Mouse (Mus musculus) bone marrow, adult 2 months (tissue): ENCODE results near the gene Ubash3b. TPM values are rescaled to one million over a fixed set of nuclear protein-coding genes. Genes with fewer than 3 reads are reported as not detected.

Experiments used
- H3K27ac ChIP-seq: fragments of 200-500 bp; 2 replicates; pipeline ENCODE4 v1.5.1; 2012; ENCODE audit warnings: low read depth, mild to moderate bottlenecking, control low read depth, inconsistent platforms, low read length; ENCODE audit not compliant: control insufficient read depth, poor library complexity, insufficient read depth
- H3K4me1 ChIP-seq: fragments of 200-500 bp; 2 replicates; pipeline ENCODE4 v1.6.1; 2011; ENCODE audit warnings: low read length; ENCODE audit not compliant: control insufficient read depth, insufficient read depth
- H3K4me3 ChIP-seq: fragments of 200-500 bp; replicated peaks from 2 replicates; pipeline ENCODE3; 2011; ENCODE audit warnings: mild to moderate bottlenecking, low read depth, low read length, control low read depth; ENCODE audit not compliant: control insufficient read depth
- CTCF ChIP-seq: fragments of 200-500 bp; IDR thresholded peaks from 2 replicates; pipeline ENCODE4 v1.5.1; 2011; ENCODE audit warnings: low read length, control low read depth; ENCODE audit not compliant: control insufficient read depth, insufficient read depth
- POLR2A ChIP-seq: fragments of 200-500 bp; IDR thresholded peaks from 2 replicates; pipeline ENCODE4 v1.6.1; 2011; ENCODE audit warnings: low read depth, mild to moderate bottlenecking, control low read depth, low read length, borderline replicate concordance; ENCODE audit not compliant: control insufficient read depth
- WGBS: fragments of 180-500 bp; shearing (Covaris S2); methylation state at CpG from one replicate; pipeline ENCODE4 v1.1.7; 2018; 5-methylcytosine and 5-hydroxymethylcytosine counted together
- polyA plus RNA-seq: library from polyadenylated mRNA; stranded (reverse); fragments of >200 nt; gene quantifications from 2 replicates; pipeline ENCODE4 v1.2.4, GENCODE M21; 2011; ENCODE audit warnings: low replicate concordance; ENCODE audit not compliant: missing spikeins, insufficient read depth, insufficient read length

Ubash3b gene
- polyA plus RNA-seq, 1 experiment, result 33.4 TPM

- peaks cover 4% of the 10 kb centered on the region; the same call in 1 of the 2 replicates for H3K4me1 ChIP-seq
- peak overlapping the region; percentile 35 for H3K27ac ChIP-seq
- H3K4me3 ChIP-seq, result no peak overlapping the region
- WGBS, result 8% methylated on average over 7 of the region's 7 CpGs
- TF ChIP-seq CTCF (no peak), POLR2A (no peak)
These were observed 56.3 kb downstream of the Ubash3b start for GRCm38 (mm10) chr9:41105201-41105643.

- Histone ChIP-seq H3K4me1 (peaks cover 4% of the 10 kb centered on the region; the same call in 1 of the 2 replicates), H3K27ac (no peak overlapping the region), H3K4me3 (no peak overlapping the region)
- no peak for TF ChIP-seq POLR2A
- no peak for TF ChIP-seq CTCF
- 82% methylated on average over 8 of the region's 8 CpGs for WGBS
These were observed 57.8 kb downstream of the Ubash3b start for GRCm38 (mm10) chr9:41103722-41104121.

DNA sequence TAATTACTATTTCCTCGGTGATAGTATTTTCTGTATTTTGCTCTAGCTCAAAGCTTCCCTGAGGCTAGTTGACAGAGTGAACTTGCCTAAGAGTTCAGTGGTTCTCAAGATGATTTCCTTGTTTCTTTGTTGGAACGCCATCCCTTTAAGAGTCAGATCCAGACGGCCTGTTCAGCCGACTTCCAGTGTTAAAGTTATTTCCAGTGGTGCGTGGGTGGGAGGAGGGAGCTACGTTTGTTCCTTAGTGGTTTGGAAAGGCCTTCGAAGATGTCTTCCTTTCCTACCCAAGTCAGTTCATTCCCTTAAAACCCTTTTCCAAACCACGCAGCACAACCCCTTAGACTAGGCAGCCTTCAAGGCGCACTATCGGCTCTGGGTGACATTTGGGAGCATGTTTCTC, 58.9 kb downstream of the Ubash3b start:
- H3K4me1 ChIP-seq, result peaks cover 4% of the 10 kb centered on the region; the same call in 1 of the 2 replicates
- no peak overlapping the region for H3K4me3 ChIP-seq
- no peak overlapping the region for H3K27ac ChIP-seq
- 85% methylated on average over 10 of the region's 10 CpGs for WGBS
- TF ChIP-seq CTCF (no peak), POLR2A (no peak)

DNA sequence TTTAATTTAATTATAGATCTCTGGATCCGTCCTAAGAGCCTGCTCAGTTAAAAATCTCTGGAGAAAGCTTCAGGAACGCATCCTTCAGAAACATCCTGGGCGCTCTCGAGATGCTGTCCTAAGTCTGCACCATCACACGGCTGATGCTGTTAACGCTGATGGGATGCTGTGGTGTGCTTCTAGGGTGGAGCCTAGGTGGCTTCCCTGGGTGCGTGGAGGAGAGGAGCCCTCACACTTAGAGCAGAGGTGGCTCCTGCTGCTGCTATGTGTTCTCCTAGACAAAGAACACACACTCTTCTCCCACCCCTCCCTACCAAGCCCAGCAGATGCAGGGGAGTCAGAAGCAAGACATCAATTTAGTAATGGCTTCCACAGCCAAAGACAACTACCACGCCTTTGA, 61.6 kb downstream of the Ubash3b start:
- 84% methylated on average over 8 of the region's 8 CpGs for WGBS
- H3K27ac ChIP-seq, result no peak overlapping the region
- no peak overlapping the region for H3K4me3 ChIP-seq
- H3K4me1 ChIP-seq, result no peaks in the 10 kb centered on the region; the same call in 1 of the 2 replicates
- TF ChIP-seq POLR2A (no peak), CTCF (no peak)

DNA sequence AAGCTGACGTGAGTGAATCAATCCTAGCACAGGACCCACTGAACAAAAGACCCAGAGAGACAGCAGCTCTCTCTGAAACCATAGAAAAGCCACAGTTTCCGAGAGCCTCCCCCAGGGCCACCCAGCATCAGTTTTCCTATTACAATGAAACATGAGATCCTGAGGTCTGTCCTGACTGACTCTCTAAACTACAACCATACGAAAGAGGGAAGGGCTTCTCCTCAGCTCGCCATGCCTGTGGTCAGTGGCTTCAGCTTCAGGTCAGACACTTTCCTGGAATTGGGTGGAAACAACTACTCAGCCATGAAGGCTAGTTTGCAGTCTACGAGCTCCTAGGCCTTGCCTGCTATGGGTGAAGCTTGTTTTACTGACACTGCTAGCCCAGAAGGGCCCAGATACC, 62.4 kb downstream of the Ubash3b start:
- 58% methylated on average over 5 of the region's 5 CpGs for WGBS
- TF ChIP-seq CTCF (no peak), POLR2A (no peak)
- Histone ChIP-seq H3K4me3 (no peak overlapping the region), H3K4me1 (no peaks in the 10 kb centered on the region; the same call in 1 of the 2 replicates), H3K27ac (no peak overlapping the region)

DNA sequence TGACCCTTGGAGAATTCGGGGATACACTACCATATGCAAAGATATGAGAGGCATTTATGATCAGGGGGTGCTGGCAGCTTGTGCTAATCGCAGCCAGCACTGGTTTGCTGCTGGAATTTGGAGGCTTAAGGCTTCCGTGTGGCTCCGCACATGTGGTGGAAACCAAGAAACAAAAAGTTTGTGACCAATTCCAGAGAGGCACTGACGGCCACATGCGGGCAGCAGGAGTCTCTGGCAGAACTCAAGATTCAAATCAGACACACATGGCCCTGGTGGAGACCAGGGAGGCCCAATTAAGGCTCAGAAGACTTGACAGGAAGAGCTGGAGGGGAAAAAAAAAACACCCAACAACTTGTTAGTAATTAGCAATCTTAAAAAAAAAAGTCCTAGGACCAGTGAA, 63.4 kb downstream of the Ubash3b start:
- no peak for TF ChIP-seq POLR2A
- no peak for TF ChIP-seq CTCF
- 85% methylated on average over 6 of the region's 6 CpGs for WGBS
- Histone ChIP-seq H3K4me3 (no peak overlapping the region), H3K27ac (no peak overlapping the region), H3K4me1 (no peaks in the 10 kb centered on the region; the same call in 1 of the 2 replicates)

- 90% methylated on average over 12 of the region's 12 CpGs for WGBS
- H3K27ac ChIP-seq, result no peak overlapping the region
- TF ChIP-seq CTCF (no peak), POLR2A (no peak)
- H3K4me1 ChIP-seq, result peaks cover 4% of the 10 kb centered on the region
- H3K4me3 ChIP-seq, result no peak overlapping the region
These were observed 69.5 kb downstream of the Ubash3b start for GRCm38 (mm10) chr9:41091993-41092392.

GRCm38 (mm10) chr9:41091187-41091586, 70.3 kb downstream of the Ubash3b start:
- Histone ChIP-seq H3K4me3 (no peak overlapping the region), H3K27ac (no peak overlapping the region), H3K4me1 (peaks cover 4% of the 10 kb centered on the region)
- 88% methylated on average over 7 of the region's 7 CpGs for WGBS
- TF ChIP-seq POLR2A (no peak), CTCF (no peak)
